Mouse (Mus musculus): Measurements from ENCODE around the gene Cylc2.

The Cylc2 gene

GRCm38 (mm10) chr4:51216378-51216777 is at the start of gene Cylc2:
Gene Cylc2, plus strand, starts transcription at chr4:51216678.
- DNase-seq (ENCODE audit: low read depth, low spot score): no peak

Measured in retina, adult 2 months (tissue).